Mouse (Mus musculus): ENCODE measurements around the gene Slc35e3.

Slc35e3 gene

GRCm38 (mm10) chr10:117746297-117746883 lies at the start of gene Slc35e3:
Gene Slc35e3, minus strand, starts transcription at chr10:117746365.
- CTCF ChIA-PET: interaction anchor here (0.7 kb wide), 1 partner anchor 1331 kb away, joined by 8 read pairs; no protein-coding TSS in a partner anchor

GRCm38 (mm10) chr10:117795206-117795605 lies 49.0 kb upstream of the Slc35e3 start:
- CTCF ChIA-PET: interaction anchor here (0.6 to 0.7 kb wide), 2 partner anchors 26 to 180 kb away, joined by 3 to 7 read pairs; no protein-coding TSS in a partner anchor

DNA sequence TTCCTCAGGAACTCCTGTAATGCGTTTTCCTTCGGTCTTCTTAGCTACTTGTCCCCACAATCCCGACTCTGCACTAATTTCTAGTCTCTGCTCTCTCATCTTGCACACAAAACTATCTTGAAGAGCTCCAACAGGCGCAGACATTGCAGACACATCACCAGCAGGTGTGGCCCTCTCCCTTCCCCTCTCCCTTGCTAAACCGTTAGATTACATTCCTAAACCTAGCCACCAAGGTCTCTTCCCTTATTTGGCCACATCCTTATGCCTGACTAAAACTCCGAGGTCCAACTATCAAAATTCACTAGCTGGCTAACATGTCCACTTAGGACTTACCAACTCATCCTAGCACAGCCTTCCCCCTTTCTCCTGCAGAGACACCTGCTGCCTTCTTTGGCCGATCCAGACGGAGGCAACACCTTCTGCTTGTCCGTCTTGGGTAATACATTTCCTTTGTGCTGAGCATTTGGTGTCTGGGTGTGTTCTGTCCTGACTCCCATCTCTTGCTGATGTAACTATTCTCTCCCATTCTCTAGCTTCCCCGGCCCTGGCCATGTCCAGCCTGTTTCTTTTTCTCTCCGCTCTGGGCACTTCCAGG lies 47.4 kb upstream of the Slc35e3 start:
- CTCF ChIA-PET: interaction anchor here (1.2 kb wide), 1 partner anchor 12 kb away, joined by 3 read pairs; no protein-coding TSS in a partner anchor

- CTCF ChIA-PET: interaction anchor here (1.2 kb wide), 1 partner anchor 13 kb away, joined by 3 read pairs; no protein-coding TSS in a partner anchor
These were observed 46.3 kb upstream of the Slc35e3 start, which contains the start of gene Nup107 for GRCm38 (mm10) chr10:117792141-117793091. Gene Nup107, minus strand, starts transcription at chr10:117792705.

GRCm38 (mm10) chr10:117791171-117791470 lies 45.0 kb upstream of the Slc35e3 start:
- CTCF ChIA-PET: interaction anchor here (0.8 kb wide), 1 partner anchor 43 kb away, joined by 3 read pairs; no protein-coding TSS in a partner anchor

DNA sequence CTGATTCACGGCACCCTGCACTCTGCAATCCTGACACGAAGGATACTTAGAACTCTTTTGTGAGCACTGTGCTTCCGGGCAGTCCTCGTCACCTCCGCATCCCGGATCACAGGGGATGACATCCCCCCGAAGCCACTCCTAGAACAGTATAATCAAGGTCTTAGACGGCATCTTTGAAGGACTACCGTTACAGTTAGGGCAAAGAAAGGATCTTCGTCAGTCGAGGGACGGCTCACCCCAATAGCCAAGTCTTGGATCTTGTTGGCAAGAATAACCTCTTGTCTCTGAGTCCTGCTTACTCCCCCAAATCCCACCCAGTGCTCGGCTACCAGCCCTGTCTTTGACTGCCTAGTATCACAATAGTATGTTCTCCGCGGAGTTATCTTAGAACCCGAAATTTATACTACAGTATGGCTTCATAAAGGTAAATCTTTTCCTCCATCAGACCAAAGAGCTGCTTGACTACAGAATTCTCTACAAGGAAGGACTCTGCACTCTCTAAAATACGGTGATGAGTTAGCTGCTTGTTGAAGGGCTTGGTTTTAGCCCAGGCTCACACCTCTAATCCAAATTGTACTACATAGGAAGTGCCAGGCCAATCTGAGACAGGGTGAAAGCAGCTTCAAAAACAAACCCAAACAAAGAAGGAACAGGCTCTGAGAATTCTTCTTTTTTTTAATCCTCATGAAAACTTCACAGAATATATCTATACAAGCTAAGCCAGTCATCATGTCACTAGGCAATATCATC lies 44.4 kb upstream of the Slc35e3 start:
- CTCF ChIA-PET: interaction anchor here (0.6 to 0.8 kb wide), 2 partner anchors 43 to 299 kb away, joined by 3 to 4 read pairs; no protein-coding TSS in a partner anchor

DNA sequence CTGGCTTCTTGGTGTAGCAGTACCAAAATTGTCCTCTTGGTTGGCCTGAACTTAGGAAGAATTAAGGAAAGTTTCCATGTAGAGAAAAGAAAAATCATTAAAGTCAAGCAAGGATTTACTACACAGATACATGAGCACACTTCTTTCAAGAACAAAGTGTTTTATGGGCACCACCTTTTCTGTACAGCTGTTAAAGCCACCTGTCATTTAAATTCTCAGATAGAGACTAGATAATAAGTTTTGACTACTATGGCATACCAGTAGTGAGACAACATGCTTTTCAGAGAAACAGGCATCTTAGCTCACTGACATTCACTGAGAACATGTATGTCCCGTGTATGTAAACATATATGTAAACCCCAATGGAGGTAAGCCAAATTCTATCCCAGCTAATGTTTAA lies 43.8 kb upstream of the Slc35e3 start:
- CTCF ChIA-PET: interaction anchor here (0.6 kb wide), 1 partner anchor 300 kb away, joined by 4 read pairs; no protein-coding TSS in a partner anchor

DNA sequence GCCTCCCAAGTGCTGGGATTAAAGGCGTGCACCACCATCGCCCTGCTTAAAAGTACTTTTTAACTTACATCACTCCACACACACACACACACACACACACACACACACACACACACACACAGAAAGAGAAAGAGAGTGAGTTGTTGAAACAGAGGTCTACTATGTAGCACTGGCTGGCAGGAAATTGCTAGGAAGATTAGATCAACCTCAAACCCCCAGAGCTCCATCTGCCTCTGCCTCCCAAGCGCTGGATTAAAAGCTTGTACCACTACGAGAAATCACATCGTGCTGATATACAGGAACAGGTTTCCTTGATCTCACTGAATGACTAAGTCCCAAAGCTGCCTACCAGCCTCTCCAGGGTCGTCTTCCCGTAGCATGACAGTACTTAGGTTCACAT lies 38.5 kb upstream of the Slc35e3 start:
- CTCF ChIA-PET: interaction anchor here (0.7 kb wide), 1 partner anchor 46 kb away, joined by 3 read pairs; no protein-coding TSS in a partner anchor

- CTCF ChIA-PET: no interaction called here
These were observed 37.7 kb upstream of the Slc35e3 start for GRCm38 (mm10) chr10:117783786-117784420.

GRCm38 (mm10) chr10:117782491-117783260 lies 36.5 kb upstream of the Slc35e3 start:
- CTCF ChIA-PET: no interaction called here

DNA sequence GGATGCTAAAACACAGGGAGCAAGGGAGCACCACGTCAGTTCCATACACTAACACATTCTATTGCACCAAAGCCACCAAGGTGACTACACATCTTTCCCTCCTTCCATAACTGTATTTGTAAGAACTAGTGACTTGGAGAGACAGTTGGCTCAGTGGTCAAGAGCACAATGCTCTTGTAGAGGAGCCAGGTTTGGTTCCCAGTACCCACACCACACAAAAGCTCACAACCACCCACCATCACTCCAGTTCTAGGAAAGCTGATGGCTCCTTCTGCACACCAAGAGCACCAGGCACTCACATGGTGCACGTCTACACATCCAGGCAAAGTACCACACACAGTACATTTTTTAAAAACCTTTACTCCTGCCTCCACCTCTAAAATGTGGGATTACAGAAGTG lies 35.9 kb upstream of the Slc35e3 start:
- CTCF ChIA-PET: no interaction called here

GRCm38 (mm10) chr10:117781021-117781725 lies 35.0 kb upstream of the Slc35e3 start:
- CTCF ChIA-PET: no interaction called here

- CTCF ChIA-PET: no interaction called here
These were observed 34.2 kb upstream of the Slc35e3 start for GRCm38 (mm10) chr10:117780306-117780911.

GRCm38 (mm10) chr10:117779581-117780305 lies 33.6 kb upstream of the Slc35e3 start:
- CTCF ChIA-PET: no interaction called here

DNA sequence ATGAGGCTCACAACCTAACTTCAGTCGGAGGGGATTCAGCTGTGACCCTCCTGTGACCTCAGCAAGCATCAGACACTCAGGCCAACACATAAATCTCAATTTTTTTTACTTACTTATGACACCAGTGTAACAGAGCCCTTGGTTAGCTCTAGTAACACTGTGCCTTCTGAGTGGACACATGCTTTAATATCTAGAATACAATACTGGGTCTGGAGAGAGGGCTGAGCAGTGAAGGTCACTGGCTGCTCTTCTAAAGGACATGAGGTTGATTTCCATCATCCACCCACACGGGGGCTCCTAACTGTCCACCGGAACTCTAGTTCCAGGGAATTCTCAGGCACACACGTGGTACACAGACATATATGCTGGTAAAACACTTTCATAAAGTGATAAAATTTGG lies 32.8 kb upstream of the Slc35e3 start:
- CTCF ChIA-PET: no interaction called here

DNA sequence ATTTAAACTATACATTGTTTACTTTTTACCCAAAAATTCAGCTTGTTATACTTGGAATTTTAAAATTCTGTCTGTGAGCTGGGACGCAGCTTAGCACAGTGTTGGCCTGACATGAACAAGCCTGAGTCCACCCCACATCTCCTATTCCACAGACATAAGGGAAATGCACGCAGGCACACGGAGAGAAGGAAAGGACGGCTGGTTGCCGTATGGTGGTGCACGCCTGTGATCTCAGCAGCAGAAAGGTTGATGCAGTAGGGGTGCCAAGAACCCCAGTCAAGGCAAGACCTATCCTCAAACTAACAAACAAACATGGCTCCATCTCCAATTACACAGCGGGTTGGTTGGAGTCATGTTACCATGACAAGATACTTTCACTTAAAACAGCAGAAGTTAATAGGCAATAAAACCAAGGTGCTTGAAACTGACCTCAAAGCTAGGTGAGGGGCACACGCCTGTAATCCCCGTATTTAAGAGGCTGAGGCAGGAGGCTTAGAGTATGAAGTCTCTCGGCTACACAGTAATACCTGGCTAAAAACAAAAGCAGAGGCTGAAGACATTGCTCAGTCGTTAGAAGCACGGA lies 32.3 kb upstream of the Slc35e3 start:
- CTCF ChIA-PET: no interaction called here

- CTCF ChIA-PET: no interaction called here
These were observed 31.5 kb upstream of the Slc35e3 start for GRCm38 (mm10) chr10:117777501-117778327.

Measured in spleen, embryonic (tissue).